Mouse (Mus musculus) testis, adult 2 months (tissue): ENCODE measurements around the gene 2700097O09Rik.

Source experiments
- CTCF ChIP-seq: fragments of 200-500 bp; IDR thresholded peaks from 2 replicates; pipeline ENCODE4 v1.5.1; 2012; ENCODE audit warnings: low read depth, mild to moderate bottlenecking, inconsistent platforms, low read length, moderate library complexity; ENCODE audit not compliant: control insufficient read depth, insufficient read depth, insufficient replicate concordance
- POLR2A ChIP-seq: fragments of 200-500 bp; IDR thresholded peaks from 2 replicates; pipeline ENCODE4 v1.6.1; 2012; ENCODE audit warnings: low read depth, mild to moderate bottlenecking, inconsistent platforms, low read length, moderate library complexity; ENCODE audit not compliant: control insufficient read depth

DNA sequence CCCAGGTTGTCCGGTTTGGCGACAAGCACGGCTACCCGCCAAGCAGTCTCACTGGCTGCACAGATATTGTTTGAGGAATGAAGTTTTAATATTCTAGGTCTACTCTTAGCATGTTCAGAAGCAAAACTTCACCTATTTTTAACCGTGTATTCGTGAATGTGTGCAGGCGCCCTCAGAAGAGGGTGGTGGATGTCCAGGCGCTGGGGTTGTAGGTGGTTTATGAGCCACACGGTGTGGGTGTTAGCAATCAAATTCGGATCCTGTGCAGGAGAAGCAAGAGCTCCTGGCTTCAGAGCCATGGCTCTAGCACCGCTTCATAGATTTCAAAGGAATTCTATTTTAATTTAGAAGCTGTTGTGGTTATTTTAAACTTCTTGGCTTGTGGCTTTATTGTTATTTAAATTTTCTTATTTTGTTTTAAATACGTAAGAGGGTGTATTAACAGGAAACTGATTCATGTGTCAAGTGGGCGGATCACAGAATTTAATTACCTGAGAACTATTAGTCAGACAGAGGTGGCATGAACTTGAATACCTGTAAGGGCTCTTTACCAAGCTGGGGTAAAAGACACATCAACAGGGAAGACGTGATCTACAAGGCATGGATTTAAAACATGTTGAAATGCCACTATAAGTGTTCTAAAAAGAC is 72.4 kb downstream of the 2700097O09Rik start:
- TF ChIP-seq CTCF (no peak), POLR2A (no peak)
